Mouse (Mus musculus) right cerebral cortex, postnatal 10 days (tissue): Measurements from ENCODE around the gene Gm10322.

Experiments
- DNase-seq, 2 experiments: peaks; one replicate each; pipeline ENCODE4 v3.0.0; 2021; ENCODE audit warnings: low spot score in 2 of 2

Gene Gm10322

DNA sequence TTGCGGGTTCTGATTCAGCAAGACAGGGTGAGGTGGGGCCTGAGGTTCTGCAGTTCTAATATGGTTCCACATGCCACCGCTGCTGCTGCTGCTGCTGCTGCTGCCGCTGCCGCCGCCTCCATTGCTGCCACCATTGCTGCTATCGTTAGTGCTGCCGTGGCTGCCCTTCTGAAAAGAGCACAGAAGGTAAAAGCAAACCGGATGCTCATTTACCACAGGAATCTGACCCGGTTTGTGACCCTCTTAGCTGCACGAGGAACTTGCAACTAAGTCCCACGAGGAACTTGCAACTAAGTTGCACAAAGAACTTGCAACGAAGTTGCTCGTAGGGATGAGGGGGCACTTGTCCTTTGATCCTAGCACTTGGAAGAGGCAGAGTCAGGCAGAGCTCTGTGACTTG is 40.9 kb downstream of the Gm10322 start:
- no peak for DNase-seq

DNA sequence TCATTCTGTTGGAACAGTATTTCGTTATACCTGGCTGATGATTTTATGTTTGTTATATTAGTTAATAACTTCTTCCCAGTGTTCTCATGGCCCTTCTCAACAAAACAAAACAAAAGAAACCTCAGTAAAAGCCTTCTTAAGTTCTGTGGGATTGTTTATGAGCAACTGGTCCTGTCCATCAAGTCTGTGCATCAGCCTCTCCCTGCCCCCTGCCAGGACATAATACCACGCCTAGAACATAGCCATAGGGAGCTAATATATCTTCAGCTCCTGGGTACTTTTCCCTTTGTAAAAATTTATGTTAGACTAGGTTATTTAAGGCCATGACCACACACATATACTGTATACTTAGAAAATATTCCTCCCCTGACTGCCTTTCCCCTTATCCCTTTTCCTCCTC is 48.9 kb downstream of the Gm10322 start:
- DNase-seq, result no peak

DNA sequence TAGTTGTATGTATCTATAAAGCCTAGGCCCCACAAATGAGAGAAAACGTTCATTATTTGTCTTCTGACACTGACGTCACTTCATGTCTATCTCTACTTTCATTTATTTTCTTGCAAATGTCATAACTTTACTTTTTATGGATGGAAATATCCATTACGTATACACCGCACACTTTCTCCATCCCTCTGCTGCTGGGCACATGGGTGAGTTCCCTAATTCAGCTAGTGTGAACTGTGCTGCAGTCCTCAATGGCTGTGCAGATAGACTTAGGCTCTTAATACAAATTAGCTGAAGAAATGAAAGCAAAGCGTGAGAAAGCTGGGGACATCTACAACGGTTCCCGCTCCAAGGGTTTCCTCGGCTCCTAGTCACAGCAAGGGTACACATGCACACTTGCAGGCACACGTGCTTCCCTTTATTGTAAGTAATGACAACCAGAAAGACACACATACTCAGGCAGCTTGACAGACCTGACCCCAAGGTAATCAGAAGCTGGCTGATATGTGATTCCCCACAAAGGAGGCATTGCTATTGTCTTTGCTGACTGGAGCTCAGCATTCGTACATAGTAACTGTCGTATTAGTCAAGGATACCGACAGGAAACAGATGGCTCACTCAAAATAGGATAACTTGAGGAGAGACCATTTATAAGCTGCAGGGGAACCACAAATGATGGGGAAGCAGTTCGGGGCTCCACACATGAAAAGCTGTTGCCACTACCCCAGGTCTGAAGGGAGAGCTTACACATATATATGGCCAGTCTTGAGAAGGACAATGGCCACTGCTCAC is 49.8 kb downstream of the Gm10322 start:
- peak; percentile 37 to 40 for DNase-seq
